Mouse (Mus musculus): ENCODE data around the gene 1700013F07Rik.

- TF ChIP-seq POLR2A (IDR thresholded peaks at IDR 0.05; ENCODE audit: borderline replicate concordance, low read depth, low read length) (no peak), CTCF (IDR thresholded peaks at IDR 0.05; ENCODE audit: low read depth, low read length) (no peak)
Observed at GRCm38 (mm10) chr3:108503908-108504307, 30.0 kb upstream of the 1700013F07Rik start.
